Mouse (Mus musculus) liver, embryonic 14.5 days (tissue): ENCODE data around the gene Ifnl2. TPM values are rescaled to one million over a fixed set of nuclear protein-coding genes. Genes with fewer than 3 reads are reported as not detected.
A peak's percentile ranks its signal among the peaks of the same experiment; 100 is the strongest.
"Not testable (repeated sequence)": the region's sequence is repeated elsewhere in the genome, so short reads cannot be mapped to it uniquely, and the experiment has no call there.

ENCODE experiments used
- ATAC-seq: fragments of 200-750 bp; cut with Nextera tagmentation; 2 replicates; pipeline ENCODE4 v1.8.0; 2017; ENCODE audit warnings: moderate number of reproducible peaks, mild to moderate bottlenecking, moderate library complexity; ENCODE audit not compliant: insufficient read depth
- DNase-seq, 3 experiments: peaks; one replicate each; pipeline ENCODE4 v3.0.0-alpha.2; 2012 to 2013; ENCODE audit warnings: low read depth in 3 of 3, low spot score in 3 of 3
- H3K27ac ChIP-seq: fragments of 300-500 bp; sonication (generic); 2 replicates; pipeline ENCODE4 v1.5.1; 2014; ENCODE audit warnings: moderate library complexity, mild to moderate bottlenecking, control low read depth, inconsistent platforms
- H3K27me3 ChIP-seq: fragments of 300-500 bp; sonication (generic); 2 replicates; pipeline ENCODE4 v1.6.1; 2014; ENCODE audit warnings: mild to moderate bottlenecking, low read length, moderate library complexity; ENCODE audit not compliant: control insufficient read depth, insufficient read depth
- H3K36me3 ChIP-seq: fragments of 300-500 bp; sonication (generic); replicated peaks from 2 replicates; pipeline ENCODE4 v1.6.1; 2014; ENCODE audit warnings: low read depth; ENCODE audit not compliant: control insufficient read depth, insufficient read depth
- H3K4me1 ChIP-seq, 2 experiments: fragments of 200-500 bp in 1 of 2; fragments of 300-500 bp in 1 of 2; sonication (generic) in 1 of 2; replicated peaks; 2 replicates each; pipeline ENCODE4 v1.6.1; 2012 to 2014; ENCODE audit warnings: antibody characterized with exemption in 1 of 2, inconsistent platforms in 1 of 2, low read length in 1 of 2; ENCODE audit not compliant: control insufficient read depth in 2 of 2, insufficient read depth in 2 of 2
- H3K4me2 ChIP-seq: fragments of 300-500 bp; sonication (generic); 2 replicates; pipeline ENCODE4 v1.6.1; 2014; ENCODE audit warnings: low read depth, mild to moderate bottlenecking, control low read depth, moderate library complexity
- H3K4me3 ChIP-seq, 2 experiments: fragments of 200-500 bp in 1 of 2; fragments of 300-500 bp in 1 of 2; sonication (generic) in 1 of 2; 2 replicates each; pipeline ENCODE4 v1.5.1; 2012 to 2014; ENCODE audit warnings: low read depth in 2 of 2, low read length in 2 of 2, mild to moderate bottlenecking in 2 of 2, control low read depth in 1 of 2, inconsistent platforms in 1 of 2, moderate library complexity in 1 of 2; ENCODE audit not compliant: insufficient read depth in 1 of 2
- H3K9ac ChIP-seq: fragments of 300-500 bp; sonication (generic); replicated peaks from 2 replicates; pipeline ENCODE4 v1.6.1; 2014; ENCODE audit warnings: mild to moderate bottlenecking, control low read depth, moderate library complexity
- H3K9me3 ChIP-seq: fragments of 300-500 bp; sonication (generic); 2 replicates; pipeline ENCODE4 v1.6.1; 2016; ENCODE audit warnings: low read length, mixed read lengths; ENCODE audit not compliant: control insufficient read depth
- CTCF ChIP-seq: IDR thresholded peaks from 2 replicates; pipeline ENCODE4 v1.5.1; 2016; ENCODE audit warnings: antibody characterized with exemption, low read depth, control low read depth
- EP300 ChIP-seq: IDR thresholded peaks from 2 replicates; pipeline ENCODE4 v1.6.1; 2016; ENCODE audit warnings: antibody characterized with exemption, low read depth
- WGBS: fragments of 180-500 bp; shearing (Covaris S2); extraction: QIAGEN DNeasy Blood & Tissue Kit; methylation state at CpG from one replicate; pipeline ENCODE4 v1.1.7; 2014; ENCODE audit not compliant: insufficient replicate concordance; 5-methylcytosine and 5-hydroxymethylcytosine counted together
- polyA plus RNA-seq, 2 experiments: library from polyadenylated mRNA; depleted of rRNA in 1 of 2; stranded (reverse) in 1 of 2; unstranded in 1 of 2; fragments of >200 nt; fragmentation: Nextera tagmentation in 1 of 2; extraction: Ambion mirVana in 1 of 2; gene quantifications; 2 replicates each; pipeline versions ENCODE4 v1.2.1 to v1.2.3; 2012 to 2014

The Ifnl2 gene
- polyA plus RNA-seq, 2 experiments: not detected

DNA sequence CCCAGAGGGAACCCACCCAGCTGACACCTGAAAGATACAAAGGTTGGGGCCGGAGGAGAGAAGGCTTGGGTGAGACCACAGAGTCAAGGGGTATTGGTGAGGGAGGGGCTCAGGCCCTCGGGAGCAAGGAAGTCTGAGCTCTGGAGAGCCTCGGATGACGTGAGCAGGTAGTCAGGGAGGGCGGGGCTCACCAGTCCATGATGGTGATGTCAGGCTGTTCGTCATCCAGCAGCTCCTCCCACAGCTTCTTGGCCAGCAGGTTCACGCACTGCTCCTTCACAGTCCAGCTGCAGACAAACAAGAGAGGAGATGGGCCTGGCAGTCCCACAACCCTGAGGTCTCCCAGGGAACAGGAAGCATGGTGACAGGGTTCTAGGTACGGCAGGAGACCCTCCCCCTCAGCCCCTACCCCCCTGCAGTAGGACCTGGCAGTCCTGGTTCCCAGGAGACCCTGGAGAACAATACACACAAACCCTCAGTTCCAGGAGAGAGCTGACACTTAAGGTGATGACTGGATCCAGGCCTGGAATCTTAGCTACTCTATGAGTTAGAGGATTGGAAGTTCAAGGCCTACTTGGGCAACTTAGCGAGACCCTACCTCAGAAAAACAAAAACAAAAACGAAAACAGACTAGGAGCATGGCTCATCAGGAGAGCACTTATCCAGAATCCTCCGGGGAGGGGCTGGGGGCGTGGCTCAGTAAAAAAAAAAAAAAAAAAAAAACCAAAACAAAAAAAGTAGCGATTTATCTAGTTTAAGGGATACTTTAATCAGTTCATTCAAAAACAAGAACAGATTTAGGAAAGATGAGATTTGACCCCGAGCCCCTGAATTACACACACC, 35.0 kb upstream of the Ifnl2 start:
- no peak for DNase-seq
- Histone ChIP-seq H3K4me3 (no peak overlapping the region), H3K4me2 (no peak overlapping the region), H3K4me1 (no peaks in the 10 kb centered on the region), H3K9me3 (no peaks in the 10 kb centered on the region), H3K36me3 (no peaks in the 10 kb centered on the region), H3K27me3 (peaks cover 25% of the 10 kb centered on the region), H3K27ac (no peak overlapping the region), H3K9ac (no peak overlapping the region)
- TF ChIP-seq EP300 (no peak), CTCF (no peak)
- WGBS: 24% methylated on average over 14 of the region's 14 CpGs
- ATAC-seq: no peak

DNA sequence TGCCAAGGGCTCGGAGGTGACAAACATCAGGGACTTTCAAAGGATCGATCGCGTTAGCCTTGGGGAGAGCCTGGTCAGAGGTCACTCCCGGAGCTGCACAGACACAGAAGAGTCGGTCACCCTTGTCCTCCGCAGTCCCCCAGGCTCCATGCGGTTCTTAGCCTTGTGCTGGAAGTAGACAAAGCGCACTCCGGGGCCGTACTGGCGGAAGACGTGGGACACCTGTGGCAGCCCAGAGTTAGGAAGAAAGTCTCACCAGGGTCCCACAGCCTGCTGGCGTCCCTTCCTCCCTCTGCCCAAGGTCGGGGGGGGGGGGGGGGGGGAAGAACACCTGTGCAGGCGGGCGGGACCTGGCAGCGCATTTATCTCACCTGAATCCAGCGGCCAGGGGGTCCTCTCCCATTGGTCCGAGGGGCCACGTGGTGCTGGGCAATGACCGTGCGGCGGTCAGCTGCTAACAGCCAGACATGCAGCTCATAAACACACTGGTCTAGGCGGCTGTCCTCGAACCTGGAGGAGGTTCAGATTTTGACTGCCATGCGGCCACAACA, 33.9 kb upstream of the Ifnl2 start:
- WGBS: 14% methylated on average over 22 of the region's 27 CpGs
- no peak overlapping the region for H3K27ac ChIP-seq
- no peak for ATAC-seq

DNA sequence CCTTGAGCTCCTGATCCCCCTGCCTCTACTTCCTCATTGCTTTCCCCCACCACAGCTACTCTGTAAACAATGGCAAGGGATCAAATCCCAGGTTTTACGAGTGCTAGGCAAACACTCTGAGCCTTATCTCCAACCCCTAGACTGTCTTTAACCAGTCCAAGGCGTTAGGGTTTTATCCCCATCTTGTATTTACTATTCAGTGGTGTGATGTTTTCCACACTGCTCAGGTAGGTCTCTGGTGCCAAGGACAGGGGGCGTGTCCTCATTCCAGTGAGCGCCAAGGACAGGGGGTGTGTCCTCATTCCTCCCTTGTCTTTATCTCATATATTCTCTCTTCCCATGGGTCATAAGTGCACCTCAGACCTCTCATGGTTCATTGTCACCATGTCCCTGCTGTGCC, 30.3 kb upstream of the Ifnl2 start, which contains the start of gene Sycn:
Gene Sycn, plus strand, starts transcription at position 360 of the 400 bp plus-strand sequence.
- Histone ChIP-seq H3K9ac (no peak within 1 kb of the TSS), H3K4me2 (no peak within 1 kb of the TSS), H3K4me3 (no peak within 1 kb of the TSS), H3K4me1 (no peaks in the 10 kb centered on the region), H3K27me3 (peaks cover 8% of the 10 kb centered on the region), H3K36me3 (no peaks in the 10 kb centered on the region), H3K27ac (no peak within 1 kb of the TSS), H3K9me3 (no peaks in the 10 kb centered on the region)
- no peak for DNase-seq
- TF ChIP-seq CTCF (no peak), EP300 (no peak)
- no peak for ATAC-seq
- WGBS: 51% methylated on average over 4 of the region's 4 CpGs

More for the DNA sequence above, 33.9 kb upstream of the Ifnl2 start:
- TF ChIP-seq CTCF: no peak
- no peak for TF ChIP-seq EP300
- peak overlapping the region; percentile 20 for H3K4me2 ChIP-seq
- no peaks in the 10 kb centered on the region for H3K36me3 ChIP-seq
- H3K9ac ChIP-seq: no peak overlapping the region
- H3K9me3 ChIP-seq: no peaks in the 10 kb centered on the region
- DNase-seq: no peak
- peaks cover 25% of the 10 kb centered on the region for H3K27me3 ChIP-seq
- H3K4me1 ChIP-seq: no peaks in the 10 kb centered on the region
- no peak overlapping the region for H3K4me3 ChIP-seq

DNA sequence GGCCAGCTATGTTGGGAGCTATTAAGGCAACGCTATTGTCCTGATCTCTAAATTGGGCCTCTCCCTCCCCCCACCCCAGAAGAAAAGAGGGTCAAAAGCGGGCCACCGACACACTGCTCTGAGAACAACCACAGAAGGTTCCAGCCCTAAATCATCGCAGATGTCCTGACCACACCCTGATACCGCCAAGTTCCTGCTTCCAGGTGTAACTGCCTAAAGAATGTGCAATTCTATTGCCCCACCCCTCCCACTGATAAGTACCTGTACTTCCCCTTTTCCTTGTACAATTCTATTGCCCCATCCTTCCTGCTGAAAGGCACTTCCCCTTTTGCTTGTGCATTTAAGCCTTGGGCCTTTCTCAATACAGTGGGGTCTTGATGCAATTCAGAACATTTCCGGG, 28.6 kb upstream of the Ifnl2 start:
- not testable (repeated sequence) for DNase-seq, H3K4me1 ChIP-seq, H3K4me2 ChIP-seq, H3K27ac ChIP-seq, H3K36me3 ChIP-seq, H3K9me3 ChIP-seq, ATAC-seq, H3K4me3 ChIP-seq, H3K27me3 ChIP-seq, H3K9ac ChIP-seq
- WGBS: 63% methylated on average over 6 of the region's 6 CpGs

DNA sequence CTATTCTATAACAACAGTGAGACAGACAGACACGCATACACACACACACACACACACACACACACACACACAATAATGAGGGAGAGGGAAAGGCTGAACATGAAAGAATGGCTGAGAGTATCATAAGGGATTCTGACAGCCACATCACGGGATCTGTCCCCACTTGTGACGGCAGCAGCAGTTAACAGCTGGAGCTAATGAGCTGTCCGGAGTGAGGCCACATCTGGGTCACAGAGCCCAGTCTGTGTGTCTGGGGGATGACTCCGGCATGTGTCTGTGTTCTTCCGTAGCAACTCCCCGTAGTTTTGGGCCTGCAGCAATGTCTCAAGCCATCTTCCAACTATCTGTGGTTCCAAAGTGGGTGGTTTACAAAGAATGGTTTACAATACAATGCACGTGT, 21.8 kb upstream of the Ifnl2 start:
- DNase-seq: no peak

More for the DNA sequence above, 21.8 kb upstream of the Ifnl2 start:
- Histone ChIP-seq H3K4me1 (0 out of 4 replicates have a peak, but pooled peaks cover 0 to 3% of the 10 kb centered on the region in 2 experiments), H3K36me3 (no peaks in the 10 kb centered on the region), H3K27me3 (no peaks in the 10 kb centered on the region), H3K9ac (no peak overlapping the region), H3K4me2 (no peak overlapping the region), H3K9me3 (no peaks in the 10 kb centered on the region), H3K4me3 (no peak overlapping the region), H3K27ac (no peak overlapping the region)
- no peak for TF ChIP-seq CTCF
- TF ChIP-seq EP300: no peak
- 73% methylated on average over 8 of the region's 8 CpGs for WGBS
- ATAC-seq: no peak
